Mouse (Mus musculus): Measurements from ENCODE around the gene Vps29. TPM values are rescaled to one million over a fixed set of nuclear protein-coding genes. Genes with fewer than 3 reads are reported as not detected.

The Vps29 gene
- polyA plus RNA-seq, 1 experiment from 2014 or later = 315 TPM

- Histone ChIP-seq H3K27me3 (replicated peaks; ENCODE audit: control insufficient read depth, insufficient read depth, low read length) (no peaks in the 10 kb centered on the region), H3K36me3 (ENCODE audit: control insufficient read depth, insufficient read depth, low read length) (0 out of 2 replicates have a peak, but pooled peaks cover under 1% of the 10 kb centered on the region), H3K4me1 (ENCODE audit: control insufficient read depth, insufficient read depth, low read length) (peaks cover 7% of the 10 kb centered on the region; the same call in 1 of the 2 replicates), H3K9me3 (replicated peaks; ENCODE audit: control insufficient read depth, low read length) (no peaks in the 10 kb centered on the region), H3K9ac (ENCODE audit: low read length) (peak overlapping the region; percentile 86), H3K4me3 (ENCODE audit: low read depth, low read length) (peak overlapping the region; percentile 93), H3K4me2 (ENCODE audit: low read length) (peak overlapping the region; percentile 78), H3K27ac (ENCODE audit: low read depth, low read length) (peak overlapping the region; percentile 75)
- DNase-seq (ENCODE audit: low spot score) (no peak), ATAC-seq (no peak; the same call in 1 of the 2 replicates)
- under 1% methylated on average over 36 of the region's 57 CpGs for WGBS
Measured at GRCm38 (mm10) chr5:122354492-122355067, 411 bp downstream of the Vps29 start.

GRCm38 (mm10) chr5:122371591-122372191 lies 17.5 kb downstream of the Vps29 start, which contains the start of gene Gpn3:
Gene Gpn3, plus strand, starts transcription at chr5:122371876.
- no peaks in the 10 kb centered on the region for H3K27me3 ChIP-seq (replicated peaks; ENCODE audit: control insufficient read depth, insufficient read depth, low read length)
- H3K4me2 ChIP-seq (ENCODE audit: low read length) = peak within 1 kb of the TSS; percentile 68
- H3K4me1 ChIP-seq (ENCODE audit: control insufficient read depth, insufficient read depth, low read length) = peaks cover 8% of the 10 kb centered on the region
- ATAC-seq (peak; percentile 77), DNase-seq (ENCODE audit: low spot score) (no peak)
- peak within 1 kb of the TSS; percentile 87 for H3K9ac ChIP-seq (ENCODE audit: low read length)
- WGBS = 0% methylated on average over 18 of the region's 46 CpGs
- peak within 1 kb of the TSS; percentile 71 for H3K4me3 ChIP-seq (ENCODE audit: low read depth, low read length)
- no peaks in the 10 kb centered on the region for H3K9me3 ChIP-seq (replicated peaks; ENCODE audit: control insufficient read depth, low read length)
- H3K27ac ChIP-seq (ENCODE audit: low read depth, low read length) = peak within 1 kb of the TSS; percentile 96
- peaks cover 34% of the 10 kb centered on the region for H3K36me3 ChIP-seq (ENCODE audit: control insufficient read depth, insufficient read depth, low read length)

- H3K36me3 ChIP-seq (ENCODE audit: control insufficient read depth, insufficient read depth, low read length) = peaks cover 28% of the 10 kb centered on the region
- peak within 1 kb of the TSS; percentile 96 for H3K27ac ChIP-seq (ENCODE audit: low read depth, low read length)
- H3K4me1 ChIP-seq (ENCODE audit: control insufficient read depth, insufficient read depth, low read length) = peaks cover 8% of the 10 kb centered on the region
- peak within 1 kb of the TSS; percentile 71 for H3K4me3 ChIP-seq (ENCODE audit: low read depth, low read length)
- ATAC-seq (peak; percentile 95), DNase-seq (ENCODE audit: low spot score) (peak; percentile 100)
- peak within 1 kb of the TSS; percentile 87 for H3K9ac ChIP-seq (ENCODE audit: low read length)
- H3K9me3 ChIP-seq (replicated peaks; ENCODE audit: control insufficient read depth, low read length) = no peaks in the 10 kb centered on the region
- WGBS = under 1% methylated on average over 52 of the region's 53 CpGs
- peak within 1 kb of the TSS; percentile 68 for H3K4me2 ChIP-seq (ENCODE audit: low read length)
- no peaks in the 10 kb centered on the region for H3K27me3 ChIP-seq (replicated peaks; ENCODE audit: control insufficient read depth, insufficient read depth, low read length)
Measured at GRCm38 (mm10) chr5:122372192-122372769, 18.1 kb downstream of the Vps29 start, which contains the start of gene Fam216a. Gene Fam216a, minus strand, starts transcription at chr5:122372364.

- Histone ChIP-seq H3K4me2 (ENCODE audit: low read length) (peak overlapping the region; percentile 61), H3K27me3 (replicated peaks; ENCODE audit: control insufficient read depth, insufficient read depth, low read length) (no peaks in the 10 kb centered on the region), H3K9ac (ENCODE audit: low read length) (peak overlapping the region; percentile 72), H3K4me3 (ENCODE audit: low read depth, low read length) (peak overlapping the region; percentile 71), H3K9me3 (replicated peaks; ENCODE audit: control insufficient read depth, low read length) (no peaks in the 10 kb centered on the region), H3K36me3 (ENCODE audit: control insufficient read depth, insufficient read depth, low read length) (peaks cover 22% of the 10 kb centered on the region), H3K4me1 (ENCODE audit: control insufficient read depth, insufficient read depth, low read length) (peaks cover 8% of the 10 kb centered on the region), H3K27ac (ENCODE audit: low read depth, low read length) (peak overlapping the region; percentile 78; the same call in 1 of the 2 replicates)
- 8% methylated on average over 5 of the region's 5 CpGs for whole genome bisulfite sequencing
- DNase-seq (ENCODE audit: low spot score) (peak; percentile 6), ATAC-seq (no peak)
Measured at GRCm38 (mm10) chr5:122372878-122373277, 18.7 kb downstream of the Vps29 start.

DNA sequence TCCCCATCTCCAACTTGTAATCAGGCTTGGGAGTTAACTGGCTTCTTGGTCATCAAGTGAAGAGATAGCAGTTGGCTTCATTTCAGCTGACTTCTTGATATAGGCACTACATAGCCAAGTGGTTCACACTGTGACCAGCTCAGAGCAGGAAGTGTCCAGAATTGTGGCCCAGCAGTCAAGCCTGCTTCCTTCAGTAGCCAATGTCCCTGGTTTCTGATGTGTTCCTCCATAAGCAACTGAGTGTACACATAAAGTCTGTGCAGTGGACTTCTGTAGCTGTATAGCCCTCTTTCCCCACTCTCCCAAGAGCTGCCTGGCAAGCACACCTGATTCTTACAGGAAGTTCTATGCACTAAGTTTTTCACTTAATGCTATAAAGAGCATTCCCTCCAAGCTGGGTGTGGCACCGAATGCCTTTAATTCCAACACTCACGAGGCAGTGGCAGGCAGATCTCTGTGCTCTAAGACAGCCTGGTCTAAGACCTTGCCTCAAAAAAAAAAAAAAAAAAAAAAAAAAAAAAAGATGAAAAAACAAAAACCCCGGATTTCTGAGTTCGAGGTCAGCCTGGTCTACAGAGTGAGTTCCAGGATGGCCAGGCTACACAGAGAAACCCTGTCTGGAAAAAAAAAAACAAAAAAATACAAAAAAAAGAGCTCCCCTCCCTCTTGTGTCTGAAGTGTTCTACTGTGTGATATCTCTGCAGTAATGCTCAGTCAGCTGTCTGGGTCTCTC lies 23.1 kb downstream of the Vps29 start:
- H3K36me3 ChIP-seq (ENCODE audit: control insufficient read depth, insufficient read depth, low read length) = peaks cover 35% of the 10 kb centered on the region
- no peak overlapping the region for H3K4me2 ChIP-seq (ENCODE audit: low read length)
- H3K4me3 ChIP-seq (ENCODE audit: low read depth, low read length) = no peak overlapping the region
- H3K4me1 ChIP-seq (ENCODE audit: control insufficient read depth, insufficient read depth, low read length) = peaks cover 8% of the 10 kb centered on the region
- no peaks in the 10 kb centered on the region for H3K9me3 ChIP-seq (replicated peaks; ENCODE audit: control insufficient read depth, low read length)
- no peak overlapping the region for H3K27ac ChIP-seq (ENCODE audit: low read depth, low read length)
- no peak overlapping the region for H3K9ac ChIP-seq (ENCODE audit: low read length)
- H3K27me3 ChIP-seq (replicated peaks; ENCODE audit: control insufficient read depth, insufficient read depth, low read length) = no peaks in the 10 kb centered on the region
- no peak for DNase-seq (ENCODE audit: low spot score)
- WGBS = 93% methylated on average over 4 of the region's 4 CpGs
- no peak for ATAC-seq

DNA sequence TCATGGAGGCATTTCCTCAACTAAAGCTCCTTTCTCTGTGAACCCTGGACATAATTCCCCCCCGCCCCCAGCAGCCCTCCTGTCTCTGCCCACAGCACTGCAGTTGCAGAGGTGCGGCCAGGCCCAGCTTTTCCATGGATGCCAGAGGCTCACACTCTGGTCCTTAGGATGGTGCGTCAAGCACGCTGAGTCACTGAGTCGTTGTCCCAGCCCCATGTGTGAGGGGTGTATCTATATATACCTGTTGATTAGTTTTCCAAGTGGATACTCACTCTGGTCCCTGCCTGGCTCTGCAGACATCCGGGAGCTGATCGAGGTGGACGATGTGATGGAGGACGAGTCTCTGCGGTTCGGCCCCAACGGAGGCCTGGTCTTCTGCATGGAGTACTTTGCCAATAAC lies 24.0 kb downstream of the Vps29 start:
- Histone ChIP-seq H3K4me2 (ENCODE audit: low read length) (no peak overlapping the region), H3K27me3 (replicated peaks; ENCODE audit: control insufficient read depth, insufficient read depth, low read length) (no peaks in the 10 kb centered on the region), H3K9ac (ENCODE audit: low read length) (no peak overlapping the region), H3K36me3 (ENCODE audit: control insufficient read depth, insufficient read depth, low read length) (peaks cover 37% of the 10 kb centered on the region), H3K27ac (ENCODE audit: low read depth, low read length) (no peak overlapping the region), H3K9me3 (replicated peaks; ENCODE audit: control insufficient read depth, low read length) (no peaks in the 10 kb centered on the region), H3K4me3 (ENCODE audit: low read depth, low read length) (no peak overlapping the region), H3K4me1 (ENCODE audit: control insufficient read depth, insufficient read depth, low read length) (peaks cover 4% of the 10 kb centered on the region)
- 94% methylated on average over 12 of the region's 12 CpGs for WGBS
- no peak for ATAC-seq
- DNase-seq (ENCODE audit: low spot score) = no peak

DNA sequence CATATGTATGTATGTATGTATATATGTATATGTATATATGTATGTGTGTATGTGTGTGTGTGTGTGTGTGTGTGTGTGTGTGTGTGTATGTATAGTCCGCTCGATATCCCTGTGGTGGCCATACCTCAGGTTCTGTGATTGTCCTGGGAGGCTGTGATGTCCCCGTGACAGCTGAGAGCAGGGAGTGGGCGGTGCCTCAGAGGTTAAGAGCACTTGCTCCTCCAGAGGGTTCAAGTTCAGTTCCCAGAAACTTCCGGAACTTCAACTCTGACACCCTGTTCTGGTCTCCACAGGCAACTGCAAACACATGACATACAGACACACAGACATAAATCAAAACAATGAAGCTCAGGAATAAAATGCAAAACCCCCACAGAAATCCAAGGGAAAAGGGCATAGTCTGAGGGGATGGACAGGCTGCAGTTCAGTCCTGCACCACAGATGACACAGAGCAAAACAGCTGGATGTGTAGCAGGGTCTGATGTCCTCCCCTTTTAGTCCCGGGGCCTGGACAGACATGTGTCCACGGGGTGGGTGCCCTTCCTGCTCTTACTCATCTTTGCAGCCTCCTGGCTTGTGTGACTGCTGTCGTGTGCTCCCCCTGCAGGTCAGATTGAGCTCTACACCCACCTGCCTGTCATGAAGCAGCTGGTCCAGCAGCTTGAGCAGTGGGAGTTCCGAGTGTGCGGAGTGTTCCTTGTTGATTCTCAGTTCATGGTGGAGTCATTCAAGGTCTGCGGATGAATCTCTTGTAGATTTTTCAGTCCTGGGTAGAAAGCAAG lies 25.4 kb downstream of the Vps29 start:
- no peak overlapping the region for H3K27ac ChIP-seq (ENCODE audit: low read depth, low read length)
- WGBS = 56% methylated on average over 11 of the region's 11 CpGs
- DNase-seq (ENCODE audit: low spot score) (peak; percentile 81), ATAC-seq (peak; percentile 58)
- H3K36me3 ChIP-seq (ENCODE audit: control insufficient read depth, insufficient read depth, low read length) = peaks cover 37% of the 10 kb centered on the region
- no peak overlapping the region for H3K4me2 ChIP-seq (ENCODE audit: low read length)
- no peak overlapping the region for H3K9ac ChIP-seq (ENCODE audit: low read length)
- H3K4me1 ChIP-seq (ENCODE audit: control insufficient read depth, insufficient read depth, low read length) = no peaks in the 10 kb centered on the region
- no peak overlapping the region for H3K4me3 ChIP-seq (ENCODE audit: low read depth, low read length)
- no peaks in the 10 kb centered on the region for H3K9me3 ChIP-seq (replicated peaks; ENCODE audit: control insufficient read depth, low read length)
- no peaks in the 10 kb centered on the region for H3K27me3 ChIP-seq (replicated peaks; ENCODE audit: control insufficient read depth, insufficient read depth, low read length)

DNA sequence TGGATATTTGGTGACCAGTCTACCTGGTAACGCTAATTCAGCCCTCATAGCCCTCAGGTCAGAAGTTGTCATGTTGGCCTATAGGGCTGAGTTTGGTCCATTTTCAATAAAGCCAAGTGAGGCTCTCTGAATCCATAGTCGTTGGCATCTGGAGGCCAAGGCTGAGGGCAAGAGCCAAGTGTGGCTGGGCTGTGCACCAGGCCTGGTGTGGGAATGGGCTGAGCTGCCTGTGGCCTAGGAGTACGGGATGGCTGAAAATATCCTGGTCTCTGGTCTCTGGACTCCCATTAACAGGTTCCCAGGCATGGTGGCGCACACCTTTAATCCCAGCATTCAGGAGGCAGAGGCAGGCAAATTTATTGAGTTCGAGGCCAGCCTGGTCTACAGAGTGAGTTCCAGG lies 35.8 kb downstream of the Vps29 start:
- H3K9ac ChIP-seq (ENCODE audit: low read length) = no peak overlapping the region
- no peak for ATAC-seq
- no peaks in the 10 kb centered on the region for H3K27me3 ChIP-seq (replicated peaks; ENCODE audit: control insufficient read depth, insufficient read depth, low read length)
- H3K9me3 ChIP-seq (replicated peaks; ENCODE audit: control insufficient read depth, low read length) = no peaks in the 10 kb centered on the region
- H3K4me2 ChIP-seq (ENCODE audit: low read length) = no peak overlapping the region
- H3K4me1 ChIP-seq (ENCODE audit: control insufficient read depth, insufficient read depth, low read length) = peaks cover 6% of the 10 kb centered on the region; the same call in 1 of the 2 replicates
- WGBS = 89% methylated on average over 5 of the region's 5 CpGs
- no peak overlapping the region for H3K4me3 ChIP-seq (ENCODE audit: low read depth, low read length)
- H3K27ac ChIP-seq (ENCODE audit: low read depth, low read length) = no peak overlapping the region
- no peak for DNase-seq (ENCODE audit: low spot score)
- H3K36me3 ChIP-seq (ENCODE audit: control insufficient read depth, insufficient read depth, low read length) = no peaks in the 10 kb centered on the region
